8 mouse cellular contexts compared by ENCODE assay signal in the genomic region with DNA sequence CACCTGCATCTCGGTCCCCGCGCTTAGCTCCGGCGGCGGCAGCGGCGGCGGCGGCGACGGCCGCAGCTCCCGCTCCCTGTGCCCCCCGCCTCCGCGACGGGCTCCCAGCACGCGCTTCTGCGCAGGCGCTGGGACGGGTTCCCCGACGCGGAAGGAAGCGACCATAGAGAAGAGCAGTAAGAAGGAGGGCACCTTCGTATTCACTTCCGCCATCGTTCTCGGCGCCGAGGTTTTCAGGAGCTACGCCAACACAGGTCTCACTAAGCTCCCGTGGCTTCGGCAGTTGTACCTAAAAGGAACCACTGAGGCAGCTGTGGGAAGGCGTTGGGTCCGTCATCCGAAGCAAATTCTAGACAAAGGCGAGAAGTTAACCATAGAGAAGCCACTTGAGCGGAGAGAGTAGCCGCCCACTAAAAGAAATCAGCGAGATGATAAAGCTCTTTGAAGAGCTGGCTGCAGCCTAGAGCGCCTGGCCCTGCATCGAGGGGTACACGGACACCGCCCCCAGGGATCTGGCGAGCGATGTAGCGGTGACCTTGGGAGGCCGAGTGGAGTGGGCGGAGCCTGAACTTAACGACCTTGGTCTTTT. TPM values are rescaled to one million over a fixed set of nuclear protein-coding genes. Genes with fewer than 3 reads are reported as not detected.
DNase-seq lines count a peak whose midpoint lies in the region; ATAC-seq and TF ChIP-seq lines count a peak whose summit lies in the region.

A gene (minus strand): TSS at position 432 of the 589 bp plus-strand sequence.

- peak; percentile 71 for ATAC-seq in megakaryocyte progenitor cell, adult 5-6 weeks (replicated peaks; ENCODE audit: poor library complexity)

- peak; percentile 82 for DNase-seq in adipocyte (ENCODE audit: low spot score)
- peak; percentile 81 to 84 for DNase-seq in gastrocnemius, adult 8-10 months (ENCODE audit: low spot score in 2 of 2)
- DNase-seq in induced T-regulatory cell, adult 2 months (ENCODE audit: low read depth), result peak; percentile 95
- DNase-seq in left cerebral cortex, adult 9 months (ENCODE audit: low spot score in 2 of 2), result peak; percentile 80 to 89
- DNase-seq in right cerebral cortex, postnatal 14 days, result peak; percentile 87
- peak; percentile 92 for DNase-seq in yolk sac, embryonic 10.5 days (ENCODE audit: low spot score)

- H3K4me1 ChIP-seq in cortical plate, adult 2 months (ENCODE audit: control insufficient read depth, insufficient read depth, low read length), result no peaks in the 10 kb centered on the region

- H3K27ac ChIP-seq in cortical plate, adult 2 months (ENCODE audit: insufficient read depth, low read length), result peak within 1 kb of the TSS; percentile 83

- TF ChIP-seq CTCF in cortical plate, adult 2 months (IDR thresholded peaks at IDR 0.05; ENCODE audit: extremely low read depth, insufficient read depth, low read length), result peak; percentile 17; the same call in 1 of the 2 replicates

- H3K4me3 ChIP-seq in cortical plate, adult 2 months (ENCODE audit: insufficient read depth, low read length), result peak within 1 kb of the TSS; percentile 75

- peak; percentile 90 for TF ChIP-seq POLR2A in cortical plate, adult 2 months (IDR thresholded peaks at IDR 0.05; ENCODE audit: extremely low read depth, insufficient read depth, low read length)

RNA-seq across cellular contexts. Expression of the gene that starts here (rescaled TPM):
- polyA plus RNA-seq in cortical plate, adult 2 months (2012; rRNA removed), result 63.7 and 66.0 TPM in 2 replicates
- total RNA-seq in gastrocnemius, adult 8-10 months (2022), result 10 to 100 TPM; 45.9 to 57.4 (median 49.0) TPM
- 33.4 and 36.3 TPM in 2 replicates for total RNA-seq in megakaryocyte progenitor cell, adult 5-6 weeks (2015)
- total RNA-seq in megakaryocyte progenitor cell, adult 5-6 weeks (2017), result 19.3 and 20.1 TPM in 2 replicates

Comparison
In these comparisons a context has a peak if more than half of its experiments do, and no peak if none do; other contexts are left out.
1. Peak in every context shown above with its lines: DNase-seq, ATAC-seq, H3K4me3 ChIP-seq and H3K27ac ChIP-seq.